Mouse (Mus musculus) brown adipose tissue, adult 24 weeks (tissue): ENCODE results near the gene Gjb5. TPM values are rescaled to one million over a fixed set of nuclear protein-coding genes. Genes with fewer than 3 reads are reported as not detected.

Source experiments
- polyA plus RNA-seq: library from polyadenylated mRNA; stranded (reverse); fragments of >200 nt; gene quantifications from 2 replicates; pipeline ENCODE4 v1.2.4, GENCODE M21; 2012; ENCODE audit not compliant: missing spikeins, insufficient read depth, insufficient read length

Gjb5 gene
- polyA plus RNA-seq, 1 experiment, result not detected

Other genes with a start within 250 kb of the Gjb5 start
- gene Tmem35b, start 234.5 kb downstream of the Gjb5 start, polyA plus RNA-seq, result 10.2 and 15.4 TPM in 2 replicates
- not detected in 2 replicates for gene Dlgap3, start 189.0 kb downstream of the Gjb5 start, polyA plus RNA-seq
- 30.7 and 42.6 TPM in 2 replicates for gene Smim12, start 114.4 kb downstream of the Gjb5 start, polyA plus RNA-seq
- gene Gja4, start 44.1 kb downstream of the Gjb5 start, polyA plus RNA-seq, result 2.3 and 3.4 TPM in 2 replicates
- gene Gjb3, start 27.3 kb downstream of the Gjb5 start, polyA plus RNA-seq, result not detected in 2 replicates
- gene Gjb4, start 4.1 kb downstream of the Gjb5 start, polyA plus RNA-seq, result not detected in 2 replicates